Mouse (Mus musculus): ENCODE measurements at regions not wholly inside any gene's neighbourhood (a gene's known extent, or its start where the extent isn't known, plus 50 kb on each side); places are given as distances from the start of the nearest gene placed in this dataset.

GRCm38 (mm10) chr3:54559053-54559452, 133.6 kb upstream of the Supt20 start:
- no peak for TF ChIP-seq CTCF (IDR thresholded peaks at IDR 0.05; ENCODE audit: low read depth, low read length)
- TF ChIP-seq POLR2A (IDR thresholded peaks at IDR 0.05; ENCODE audit: insufficient read depth, low read length), result no peak
- TF ChIP-seq EP300 (IDR thresholded peaks at IDR 0.05; ENCODE audit: insufficient read depth, low read depth, low read length), result no peak
